Mouse (Mus musculus): ENCODE data around the gene Cyb561a3. TPM values are rescaled to one million over a fixed set of nuclear protein-coding genes. Genes with fewer than 3 reads are reported as not detected.

Cyb561a3 gene
- polyA plus RNA-seq, 1 experiment from 2014 or later, result 14.9 TPM

DNA sequence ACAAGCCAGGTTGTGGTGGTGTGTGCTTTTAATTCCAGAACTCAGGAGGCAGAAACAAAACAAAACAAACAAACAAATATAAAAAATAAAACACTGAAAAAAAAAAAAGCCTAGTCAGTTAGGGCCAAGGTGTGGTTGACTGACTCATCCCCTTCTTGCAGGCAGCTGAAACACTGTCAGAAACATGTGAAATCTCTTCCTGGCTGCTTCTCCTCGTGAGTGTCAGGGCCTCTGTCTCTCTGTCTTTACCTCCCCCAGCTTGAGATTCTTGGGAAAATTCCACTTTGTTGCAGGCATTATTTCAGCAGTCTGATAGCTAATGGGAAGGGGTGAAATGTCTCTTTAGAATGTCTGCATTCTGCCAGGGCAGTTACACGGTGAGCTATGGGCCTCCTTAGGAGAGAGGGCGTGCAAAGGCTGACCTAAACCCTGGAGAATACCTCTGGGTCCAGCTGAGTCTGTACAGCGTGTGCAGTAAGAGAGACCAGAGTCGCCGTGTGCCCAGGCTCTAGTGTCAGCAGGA, 25.3 kb downstream of the Cyb561a3 start:
- Histone ChIP-seq H3K36me3 (ENCODE audit: control insufficient read depth, insufficient read depth, low read length) (peaks cover 7% of the 10 kb centered on the region; the same call in 1 of the 2 replicates), H3K27ac (ENCODE audit: low read depth, low read length) (peak overlapping the region; percentile 86), H3K4me1 (replicated peaks; ENCODE audit: control insufficient read depth, insufficient read depth, low read length) (peaks cover 35% of the 10 kb centered on the region), H3K9ac (ENCODE audit: low read depth, low read length) (peak overlapping the region; percentile 68), H3K27me3 (replicated peaks; ENCODE audit: control insufficient read depth, insufficient read depth, low read length) (no peaks in the 10 kb centered on the region), H3K9me3 (ENCODE audit: control insufficient read depth, low read length) (no peaks in the 10 kb centered on the region), H3K4me2 (peak overlapping the region; percentile 66), H3K4me3 (ENCODE audit: low read depth, low read length) (peak overlapping the region; percentile 30)
- ATAC-seq (replicated peaks; ENCODE audit: low FRiP score) (no peak), DNase-seq (ENCODE audit: low spot score) (no peak)
- 26% methylated on average over 6 of the region's 6 CpGs for WGBS

GRCm38 (mm10) chr19:10602787-10603186, 25.8 kb downstream of the Cyb561a3 start:
- Histone ChIP-seq H3K4me3 (ENCODE audit: low read depth, low read length) (peak overlapping the region; percentile 30), H3K9ac (ENCODE audit: low read depth, low read length) (peak overlapping the region; percentile 68), H3K4me2 (peak overlapping the region; percentile 66), H3K27ac (ENCODE audit: low read depth, low read length) (peak overlapping the region; percentile 86), H3K27me3 (replicated peaks; ENCODE audit: control insufficient read depth, insufficient read depth, low read length) (no peaks in the 10 kb centered on the region), H3K36me3 (ENCODE audit: control insufficient read depth, insufficient read depth, low read length) (peaks cover 11% of the 10 kb centered on the region; the same call in 1 of the 2 replicates), H3K9me3 (ENCODE audit: control insufficient read depth, low read length) (no peaks in the 10 kb centered on the region), H3K4me1 (replicated peaks; ENCODE audit: control insufficient read depth, insufficient read depth, low read length) (peaks cover 35% of the 10 kb centered on the region)
- DNase-seq (ENCODE audit: low spot score) (peak; percentile 82), ATAC-seq (replicated peaks; ENCODE audit: low FRiP score) (no peak; the same call in 1 of the 2 replicates)
- 3% methylated on average over 9 of the region's 9 CpGs for WGBS

- H3K36me3 ChIP-seq (ENCODE audit: control insufficient read depth, insufficient read depth, low read length), result peaks cover 22% of the 10 kb centered on the region
- H3K4me3 ChIP-seq (ENCODE audit: low read depth, low read length), result peak overlapping the region; percentile 97; the same call in 1 of the 2 replicates
- H3K4me2 ChIP-seq, result peak overlapping the region; percentile 84
- H3K4me1 ChIP-seq (replicated peaks; ENCODE audit: control insufficient read depth, insufficient read depth, low read length), result peaks cover 35% of the 10 kb centered on the region
- H3K9ac ChIP-seq (ENCODE audit: low read depth, low read length), result peak overlapping the region; percentile 99
- H3K27ac ChIP-seq (ENCODE audit: low read depth, low read length), result peak overlapping the region; percentile 83; the same call in 1 of the 2 replicates
- no peaks in the 10 kb centered on the region for H3K9me3 ChIP-seq (ENCODE audit: control insufficient read depth, low read length)
- 76% methylated on average over 18 of the region's 18 CpGs for WGBS
- H3K27me3 ChIP-seq (replicated peaks; ENCODE audit: control insufficient read depth, insufficient read depth, low read length), result no peaks in the 10 kb centered on the region
- no peak for DNase-seq (ENCODE audit: low spot score)
- no peak for ATAC-seq (replicated peaks; ENCODE audit: low FRiP score)
These were observed 26.9 kb downstream of the Cyb561a3 start for GRCm38 (mm10) chr19:10603660-10604523.

- DNase-seq (ENCODE audit: low spot score) (no peak), ATAC-seq (replicated peaks; ENCODE audit: low FRiP score) (no peak)
- Histone ChIP-seq H3K27me3 (replicated peaks; ENCODE audit: control insufficient read depth, insufficient read depth, low read length) (no peaks in the 10 kb centered on the region), H3K4me2 (peak overlapping the region; percentile 84), H3K9ac (ENCODE audit: low read depth, low read length) (peak overlapping the region; percentile 99), H3K4me1 (replicated peaks; ENCODE audit: control insufficient read depth, insufficient read depth, low read length) (peaks cover 35% of the 10 kb centered on the region), H3K9me3 (ENCODE audit: control insufficient read depth, low read length) (no peaks in the 10 kb centered on the region), H3K27ac (ENCODE audit: low read depth, low read length) (peak overlapping the region; percentile 83), H3K36me3 (ENCODE audit: control insufficient read depth, insufficient read depth, low read length) (peaks cover 26% of the 10 kb centered on the region), H3K4me3 (ENCODE audit: low read depth, low read length) (peak overlapping the region; percentile 97)
- WGBS, result 46% methylated on average over 3 of the region's 3 CpGs
These were observed 27.6 kb downstream of the Cyb561a3 start for GRCm38 (mm10) chr19:10604534-10604933.

GRCm38 (mm10) chr19:10605293-10605900, 28.4 kb downstream of the Cyb561a3 start, which contains the start of the genes Ddb1 and Tkfc:
Gene Ddb1 (plus strand): TSS chr19:10605327.
Gene Tkfc (minus strand): TSS chr19:10605654.
- ATAC-seq (replicated peaks; ENCODE audit: low FRiP score), result peak; percentile 96

GRCm38 (mm10) chr19:10605901-10606622, 29.1 kb downstream of the Cyb561a3 start:
- ATAC-seq (replicated peaks; ENCODE audit: low FRiP score) (peak; percentile 44; the same call in 1 of the 2 replicates), DNase-seq (ENCODE audit: low spot score) (no peak)
- Histone ChIP-seq H3K4me2 (peak overlapping the region; percentile 84), H3K4me1 (replicated peaks; ENCODE audit: control insufficient read depth, insufficient read depth, low read length) (peaks cover 35% of the 10 kb centered on the region), H3K27ac (ENCODE audit: low read depth, low read length) (peak overlapping the region; percentile 83), H3K36me3 (ENCODE audit: control insufficient read depth, insufficient read depth, low read length) (peaks cover 36% of the 10 kb centered on the region), H3K27me3 (replicated peaks; ENCODE audit: control insufficient read depth, insufficient read depth, low read length) (no peaks in the 10 kb centered on the region), H3K9me3 (ENCODE audit: control insufficient read depth, low read length) (no peaks in the 10 kb centered on the region), H3K9ac (ENCODE audit: low read depth, low read length) (peak overlapping the region; percentile 99), H3K4me3 (ENCODE audit: low read depth, low read length) (peak overlapping the region; percentile 97)
- 4% methylated on average over 20 of the region's 20 CpGs for WGBS

More at GRCm38 (mm10) chr19:10605293-10605900, 28.4 kb downstream of the Cyb561a3 start, which contains the start of the genes Ddb1 and Tkfc:
- Histone ChIP-seq H3K4me3 (ENCODE audit: low read depth, low read length) (peak within 1 kb of the TSS; percentile 97), H3K4me1 (replicated peaks; ENCODE audit: control insufficient read depth, insufficient read depth, low read length) (peaks cover 35% of the 10 kb centered on the region), H3K27me3 (replicated peaks; ENCODE audit: control insufficient read depth, insufficient read depth, low read length) (no peaks in the 10 kb centered on the region), H3K9me3 (ENCODE audit: control insufficient read depth, low read length) (no peaks in the 10 kb centered on the region), H3K27ac (ENCODE audit: low read depth, low read length) (peak within 1 kb of the TSS; percentile 83), H3K4me2 (peak within 1 kb of the TSS; percentile 84), H3K36me3 (ENCODE audit: control insufficient read depth, insufficient read depth, low read length) (peaks cover 29% of the 10 kb centered on the region), H3K9ac (ENCODE audit: low read depth, low read length) (peak within 1 kb of the TSS; percentile 99)
- under 1% methylated on average over 49 of the region's 49 CpGs for WGBS
- peak; percentile 99 for DNase-seq (ENCODE audit: low spot score)

DNA sequence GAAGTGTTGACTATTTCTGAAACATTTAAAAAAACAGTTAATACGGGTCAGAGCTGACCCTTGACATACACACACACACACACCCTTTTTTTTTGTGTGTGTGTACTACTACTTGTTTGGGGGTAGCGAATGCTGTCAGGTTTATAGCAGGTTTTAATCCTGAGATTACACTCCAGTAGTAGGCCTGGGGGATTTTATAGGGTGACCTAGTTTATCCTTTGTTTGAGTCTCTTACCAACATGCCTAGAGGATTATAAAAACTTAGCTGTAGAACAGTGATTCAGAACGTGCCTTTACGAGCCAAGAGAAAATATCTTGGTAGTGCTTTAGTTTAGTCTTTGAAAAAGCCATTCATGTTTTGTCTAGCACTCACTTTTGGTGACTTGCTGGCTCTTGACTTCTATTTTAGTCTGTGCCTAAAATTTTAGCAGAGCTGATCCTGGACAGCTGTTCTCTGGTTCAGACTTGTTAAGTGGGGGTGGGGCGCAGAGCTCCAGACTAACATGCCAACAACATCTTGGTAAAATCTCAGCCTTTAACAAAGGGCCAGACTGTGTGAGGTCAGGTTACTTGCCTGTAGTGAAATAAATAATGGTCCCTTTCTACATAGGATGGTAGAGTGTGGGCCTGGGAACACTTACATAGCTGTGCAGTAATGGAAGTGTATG, 31.7 kb downstream of the Cyb561a3 start:
- ATAC-seq (replicated peaks; ENCODE audit: low FRiP score) (no peak), DNase-seq (ENCODE audit: low spot score) (no peak)
- H3K4me2 ChIP-seq, result no peak overlapping the region
- no peak overlapping the region for H3K4me3 ChIP-seq (ENCODE audit: low read depth, low read length)
- peaks cover 18% of the 10 kb centered on the region for H3K4me1 ChIP-seq (replicated peaks; ENCODE audit: control insufficient read depth, insufficient read depth, low read length)
- H3K9me3 ChIP-seq (ENCODE audit: control insufficient read depth, low read length), result no peaks in the 10 kb centered on the region
- no peaks in the 10 kb centered on the region for H3K27me3 ChIP-seq (replicated peaks; ENCODE audit: control insufficient read depth, insufficient read depth, low read length)
- H3K36me3 ChIP-seq (ENCODE audit: control insufficient read depth, insufficient read depth, low read length), result peaks cover 60% of the 10 kb centered on the region
- H3K27ac ChIP-seq (ENCODE audit: low read depth, low read length), result no peak overlapping the region
- no peak overlapping the region for H3K9ac ChIP-seq (ENCODE audit: low read depth, low read length)
- WGBS, result 94% methylated on average over 5 of the region's 5 CpGs
